Mouse (Mus musculus) heart, embryonic 12.5 days (tissue): ENCODE results near the gene Dld. TPM values are rescaled to one million over a fixed set of nuclear protein-coding genes. Genes with fewer than 3 reads are reported as not detected.
A peak's percentile ranks its signal among the peaks of the same experiment; 100 is the strongest.

Source experiments
- ATAC-seq: fragments of 200-750 bp; cut with Nextera tagmentation; 2 replicates; pipeline ENCODE4 v1.8.0; 2017; ENCODE audit warnings: moderate TSS enrichment, moderate library complexity; ENCODE audit not compliant: insufficient number of reproducible peaks, low FRiP score
- H3K27ac ChIP-seq: fragments of 300-500 bp; sonication (generic); 2 replicates; pipeline ENCODE4 v1.5.1; 2016; ENCODE audit warnings: mild to moderate bottlenecking, moderate library complexity; ENCODE audit not compliant: poor library complexity, severe bottlenecking
- H3K27me3 ChIP-seq: fragments of 300-500 bp; sonication (generic); replicated peaks from 2 replicates; pipeline ENCODE4 v1.6.1; 2016; ENCODE audit warnings: mild to moderate bottlenecking, moderate library complexity
- H3K36me3 ChIP-seq: fragments of 300-500 bp; sonication (generic); 2 replicates; pipeline ENCODE4 v1.6.1; 2016; ENCODE audit warnings: mild to moderate bottlenecking, moderate library complexity
- H3K4me1 ChIP-seq: fragments of 300-500 bp; sonication (generic); replicated peaks from 2 replicates; pipeline ENCODE4 v1.6.1; 2016; ENCODE audit warnings: mild to moderate bottlenecking
- H3K4me2 ChIP-seq: fragments of 300-500 bp; sonication (generic); 2 replicates; pipeline ENCODE4 v1.6.1; 2016; ENCODE audit warnings: mild to moderate bottlenecking, moderate library complexity
- H3K4me3 ChIP-seq: fragments of 300-500 bp; sonication (generic); 2 replicates; pipeline ENCODE4 v1.5.1; 2016; ENCODE audit warnings: mild to moderate bottlenecking
- H3K9ac ChIP-seq: fragments of 300-500 bp; sonication (generic); 2 replicates; pipeline ENCODE4 v1.6.1; 2016; ENCODE audit warnings: mild to moderate bottlenecking, moderate library complexity
- H3K9me3 ChIP-seq: fragments of 300-500 bp; sonication (generic); replicated peaks from 2 replicates; pipeline ENCODE4 v1.6.1; 2016; ENCODE audit warnings: mild to moderate bottlenecking, moderate library complexity
- WGBS: fragments of 180-500 bp; shearing (Covaris S2); methylation state at CpG from one replicate; pipeline ENCODE4 v1.1.7; 2016; 5-methylcytosine and 5-hydroxymethylcytosine counted together
- polyA plus RNA-seq: library from polyadenylated mRNA; unstranded; fragments of >200 nt; fragmentation: Nextera tagmentation; extraction: Ambion mirVana; gene quantifications from 2 replicates; pipeline ENCODE4 v1.2.1, GENCODE M21; 2016

The Dld gene
- polyA plus RNA-seq, 1 experiment from 2014 or later, result 235 TPM

DNA sequence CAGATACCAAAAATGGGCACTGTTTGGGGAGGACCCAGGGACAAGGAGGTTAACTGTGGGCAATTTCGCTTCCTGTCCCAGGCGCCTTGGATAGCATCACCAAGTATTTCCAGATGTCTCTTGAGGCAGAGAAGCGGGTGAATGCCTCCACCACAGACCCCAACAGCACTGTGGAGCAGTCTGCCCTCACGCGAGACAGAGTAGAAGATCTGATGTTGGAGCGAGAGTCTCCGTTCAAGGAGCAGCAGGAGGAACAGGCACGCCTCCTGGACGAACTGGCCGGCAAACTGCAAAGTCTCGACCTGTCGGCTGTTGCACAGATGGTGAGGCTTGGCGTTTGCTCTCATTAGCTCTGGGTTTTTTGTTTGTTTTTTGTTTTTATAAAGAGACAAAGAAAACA lies 30.4 kb downstream of the Dld start:
- H3K4me1 ChIP-seq, result peaks cover 9% of the 10 kb centered on the region; the same call in 1 of the 2 replicates
- ATAC-seq, result no peak
- H3K9ac ChIP-seq, result no peak overlapping the region
- no peaks in the 10 kb centered on the region for H3K27me3 ChIP-seq
- H3K4me3 ChIP-seq, result no peak overlapping the region
- peaks cover 97% of the 10 kb centered on the region for H3K36me3 ChIP-seq
- H3K4me2 ChIP-seq, result no peak overlapping the region
- no peak overlapping the region for H3K27ac ChIP-seq
- WGBS, result 78% methylated on average over 13 of the region's 13 CpGs
- no peaks in the 10 kb centered on the region for H3K9me3 ChIP-seq

DNA sequence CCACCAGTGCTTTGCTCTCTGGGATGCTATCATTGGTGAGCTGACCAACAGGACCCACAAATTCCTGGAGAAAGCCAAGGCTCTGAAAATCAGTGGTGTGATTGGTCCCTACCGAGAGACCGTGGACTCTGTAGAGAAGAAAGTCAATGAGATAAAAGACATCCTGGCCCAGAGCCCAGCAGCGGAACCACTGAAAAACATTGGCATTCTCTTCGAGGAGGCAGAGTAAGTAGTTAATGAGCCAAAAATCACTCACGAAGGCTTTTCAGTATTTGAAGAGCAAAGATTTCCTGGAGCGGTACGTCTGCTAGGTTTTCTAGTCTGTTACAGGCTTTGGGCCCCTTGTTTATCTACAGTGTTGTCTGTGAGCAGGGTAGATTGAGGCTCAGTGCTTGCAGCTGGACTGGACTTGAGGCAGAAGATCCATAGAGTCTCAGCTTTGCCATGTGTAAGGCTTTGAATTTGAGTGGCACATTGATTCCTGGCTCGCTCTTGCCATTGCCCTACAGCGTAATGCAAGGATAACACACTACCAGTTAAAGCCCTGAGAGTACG lies 32.8 kb downstream of the Dld start:
- peaks cover 96% of the 10 kb centered on the region for H3K36me3 ChIP-seq
- peaks cover 17% of the 10 kb centered on the region; the same call in 1 of the 2 replicates for H3K4me1 ChIP-seq
- no peaks in the 10 kb centered on the region for H3K27me3 ChIP-seq
- no peak for ATAC-seq
- no peak overlapping the region for H3K9ac ChIP-seq
- H3K27ac ChIP-seq, result peak overlapping the region; percentile 30; the same call in 1 of the 2 replicates
- WGBS, result 62% methylated on average over 10 of the region's 10 CpGs
- 0 out of 2 replicates have a peak, but pooled peaks cover 3% of the 10 kb centered on the region for H3K9me3 ChIP-seq
- no peak overlapping the region for H3K4me2 ChIP-seq
- no peak overlapping the region for H3K4me3 ChIP-seq

- peaks cover 22% of the 10 kb centered on the region; the same call in 1 of the 2 replicates for H3K4me1 ChIP-seq
- peaks cover 96% of the 10 kb centered on the region for H3K36me3 ChIP-seq
- no peak overlapping the region for H3K4me3 ChIP-seq
- H3K27me3 ChIP-seq, result no peaks in the 10 kb centered on the region
- 0 out of 2 replicates have a peak, but pooled peaks cover 3% of the 10 kb centered on the region for H3K9me3 ChIP-seq
- H3K9ac ChIP-seq, result no peak overlapping the region
- WGBS, result 85% methylated on average over 7 of the region's 7 CpGs
- ATAC-seq, result no peak
- no peak overlapping the region for H3K4me2 ChIP-seq
- H3K27ac ChIP-seq, result peak overlapping the region; percentile 30; the same call in 1 of the 2 replicates
These were observed 33.4 kb downstream of the Dld start for GRCm38 (mm10) chr12:31317670-31318408.

- Histone ChIP-seq H3K9me3 (0 out of 2 replicates have a peak, but pooled peaks cover 3% of the 10 kb centered on the region), H3K4me1 (peaks cover 25% of the 10 kb centered on the region; the same call in 1 of the 2 replicates)
These were observed 35.3 kb downstream of the Dld start for GRCm38 (mm10) chr12:31315961-31316360.

DNA sequence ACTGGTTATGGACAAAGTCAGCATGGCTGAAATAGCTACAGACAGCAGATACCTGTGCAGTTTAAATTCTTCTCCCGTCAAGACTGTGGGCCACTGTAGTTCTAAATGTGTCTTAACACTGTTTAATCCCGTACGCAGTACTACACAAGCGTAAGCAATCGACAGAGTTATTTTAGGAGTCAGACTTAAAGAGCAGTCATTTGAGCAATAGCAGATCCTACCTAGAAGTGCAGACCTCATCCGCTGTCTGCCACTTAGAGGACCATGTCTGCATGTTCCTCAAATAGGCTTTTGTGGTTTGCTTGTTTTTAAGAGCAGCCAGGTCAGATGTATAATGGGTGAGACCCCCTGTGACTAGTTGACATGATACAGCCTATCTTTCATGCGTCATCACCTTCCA lies 36.9 kb downstream of the Dld start:
- 48% methylated on average over 7 of the region's 7 CpGs for WGBS
- Histone ChIP-seq H3K27me3 (no peaks in the 10 kb centered on the region), H3K27ac (peak overlapping the region; percentile 75), H3K9ac (no peak overlapping the region), H3K4me1 (peaks cover 29% of the 10 kb centered on the region), H3K9me3 (0 out of 2 replicates have a peak, but pooled peaks cover 3% of the 10 kb centered on the region), H3K4me2 (no peak overlapping the region), H3K36me3 (peaks cover 98% of the 10 kb centered on the region), H3K4me3 (no peak overlapping the region)
- peak; percentile 41; the same call in 1 of the 2 replicates for ATAC-seq

More at GRCm38 (mm10) chr12:31315961-31316360, 35.3 kb downstream of the Dld start:
- ATAC-seq, result no peak
- Histone ChIP-seq H3K4me2 (no peak overlapping the region), H3K9ac (0 out of 2 replicates have a peak overlapping the region, but pooled peaks have one; percentile 24), H3K27ac (no peak overlapping the region), H3K4me3 (no peak overlapping the region), H3K27me3 (no peaks in the 10 kb centered on the region), H3K36me3 (peaks cover 97% of the 10 kb centered on the region)
- WGBS, result 56% methylated on average over 6 of the region's 6 CpGs

DNA sequence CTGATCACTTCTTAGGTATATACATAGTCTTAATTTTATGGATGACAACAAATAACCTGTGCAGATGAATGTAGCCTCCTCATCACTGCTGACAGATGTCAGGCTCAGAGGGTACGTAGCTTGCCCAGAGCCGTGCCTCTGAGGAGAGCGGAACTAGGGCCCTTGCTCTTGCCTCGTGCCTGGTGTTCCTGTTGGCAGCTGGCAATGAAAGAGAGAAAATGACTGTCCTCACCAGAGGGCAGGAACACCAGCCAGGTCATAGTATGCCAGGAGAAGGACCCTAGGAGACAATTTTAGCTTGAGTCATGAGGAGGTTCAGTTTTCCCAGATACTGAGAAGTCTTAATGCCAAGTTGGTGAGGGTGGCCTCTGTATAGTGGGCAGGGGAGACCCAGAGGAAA lies 38.1 kb downstream of the Dld start:
- H3K9ac ChIP-seq, result no peak overlapping the region
- ATAC-seq, result no peak
- WGBS, result 85% methylated on average over 4 of the region's 4 CpGs

DNA sequence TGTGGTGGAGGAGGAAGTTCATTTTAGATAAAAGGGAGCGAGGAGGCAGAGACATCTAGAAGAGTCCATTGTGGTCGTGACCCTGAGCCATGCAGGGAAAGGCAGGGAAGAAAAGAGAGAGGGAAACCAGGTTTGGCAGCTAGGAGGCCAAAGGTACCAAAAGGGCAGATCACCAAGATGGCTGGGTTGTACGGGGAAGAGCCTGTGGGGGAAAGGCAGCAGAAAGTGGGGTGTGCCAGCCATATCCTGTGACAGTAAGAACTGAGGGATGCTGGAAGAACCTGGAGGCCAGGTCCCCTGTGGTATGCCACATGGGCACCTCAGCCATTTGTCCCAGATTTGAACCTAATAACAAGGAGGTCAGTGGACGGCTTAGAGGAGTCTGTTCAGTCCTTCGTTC lies 39.0 kb downstream of the Dld start:
- Histone ChIP-seq H3K27ac (no peak overlapping the region), H3K9me3 (0 out of 2 replicates have a peak, but pooled peaks cover 3% of the 10 kb centered on the region), H3K4me2 (no peak overlapping the region), H3K9ac (no peak overlapping the region), H3K4me1 (peaks cover 23% of the 10 kb centered on the region), H3K36me3 (peaks cover 97% of the 10 kb centered on the region), H3K4me3 (no peak overlapping the region), H3K27me3 (no peaks in the 10 kb centered on the region)
- no peak for ATAC-seq
- 76% methylated on average over 5 of the region's 5 CpGs for WGBS

More for the DNA sequence above, 38.1 kb downstream of the Dld start:
- H3K27me3 ChIP-seq, result no peaks in the 10 kb centered on the region
- peaks cover 97% of the 10 kb centered on the region for H3K36me3 ChIP-seq
- peak overlapping the region; percentile 64 for H3K27ac ChIP-seq
- H3K4me2 ChIP-seq, result no peak overlapping the region
- no peak overlapping the region for H3K4me3 ChIP-seq
- peaks cover 27% of the 10 kb centered on the region for H3K4me1 ChIP-seq
- H3K9me3 ChIP-seq, result 0 out of 2 replicates have a peak, but pooled peaks cover 3% of the 10 kb centered on the region

GRCm38 (mm10) chr12:31311671-31312265 lies 39.5 kb downstream of the Dld start:
- H3K4me1 ChIP-seq, result peaks cover 29% of the 10 kb centered on the region
- peaks cover 97% of the 10 kb centered on the region for H3K36me3 ChIP-seq
- no peak overlapping the region for H3K4me3 ChIP-seq
- WGBS, result 79% methylated on average over 9 of the region's 9 CpGs
- H3K27ac ChIP-seq, result no peak overlapping the region
- no peak overlapping the region for H3K9ac ChIP-seq
- no peak overlapping the region for H3K4me2 ChIP-seq
- no peak for ATAC-seq
- H3K27me3 ChIP-seq, result no peaks in the 10 kb centered on the region
- H3K9me3 ChIP-seq, result 0 out of 2 replicates have a peak, but pooled peaks cover 3% of the 10 kb centered on the region

GRCm38 (mm10) chr12:31310687-31311086 lies 40.6 kb downstream of the Dld start:
- Histone ChIP-seq H3K4me3 (no peak overlapping the region), H3K9ac (no peak overlapping the region), H3K4me1 (peaks cover 35% of the 10 kb centered on the region), H3K27ac (no peak overlapping the region), H3K9me3 (0 out of 2 replicates have a peak, but pooled peaks cover 3% of the 10 kb centered on the region), H3K4me2 (no peak overlapping the region), H3K36me3 (peaks cover 97% of the 10 kb centered on the region), H3K27me3 (no peaks in the 10 kb centered on the region)
- ATAC-seq, result no peak
- 82% methylated on average over 9 of the region's 9 CpGs for WGBS

DNA sequence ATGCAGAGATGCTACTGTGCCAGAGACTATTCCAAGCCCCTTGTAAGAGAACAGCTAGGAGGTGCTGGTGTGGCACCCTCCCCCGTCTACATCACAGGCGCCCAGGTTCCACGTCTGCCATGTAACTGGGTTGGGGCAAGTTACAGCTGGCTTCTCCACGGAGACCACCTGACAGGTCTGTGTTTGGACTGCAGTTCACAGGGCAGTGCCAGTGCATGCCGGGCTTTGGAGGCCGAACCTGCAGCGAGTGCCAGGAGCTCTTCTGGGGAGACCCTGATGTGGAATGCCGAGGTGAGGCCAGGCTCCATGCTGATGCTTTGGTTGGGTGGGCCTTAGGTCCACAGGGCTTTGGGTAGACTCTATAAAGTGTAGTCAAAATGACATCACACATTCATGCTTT lies 43.5 kb downstream of the Dld start:
- 91% methylated on average over 8 of the region's 8 CpGs for WGBS

DNA sequence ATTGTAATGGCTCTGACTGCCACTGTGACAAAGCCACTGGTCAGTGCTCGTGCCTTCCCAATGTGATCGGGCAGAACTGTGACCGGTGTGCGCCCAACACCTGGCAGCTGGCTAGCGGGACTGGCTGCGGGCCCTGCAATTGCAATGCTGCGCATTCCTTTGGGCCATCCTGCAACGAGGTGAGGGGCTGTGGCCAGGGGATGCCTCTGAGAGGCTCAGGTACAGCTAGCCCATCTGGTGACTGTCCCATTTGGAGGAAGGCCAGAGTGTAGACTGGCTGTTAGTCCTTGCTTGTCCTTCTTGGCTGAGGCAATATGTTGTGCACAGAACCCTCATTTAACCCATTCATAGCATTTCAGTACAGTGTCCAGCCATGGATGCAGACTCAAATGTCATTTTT lies 44.2 kb downstream of the Dld start:
- no peak overlapping the region for H3K4me2 ChIP-seq
- H3K4me3 ChIP-seq, result no peak overlapping the region
- H3K27ac ChIP-seq, result no peak overlapping the region
- H3K9ac ChIP-seq, result no peak overlapping the region
- 90% methylated on average over 8 of the region's 8 CpGs for WGBS
- H3K27me3 ChIP-seq, result no peaks in the 10 kb centered on the region
- H3K36me3 ChIP-seq, result peaks cover 98% of the 10 kb centered on the region
- no peaks in the 10 kb centered on the region for H3K9me3 ChIP-seq
- ATAC-seq, result no peak
- H3K4me1 ChIP-seq, result peaks cover 28% of the 10 kb centered on the region

More for the DNA sequence above, 43.5 kb downstream of the Dld start:
- Histone ChIP-seq H3K9me3 (no peaks in the 10 kb centered on the region), H3K4me2 (no peak overlapping the region), H3K4me1 (peaks cover 30% of the 10 kb centered on the region), H3K27ac (no peak overlapping the region), H3K36me3 (peaks cover 98% of the 10 kb centered on the region), H3K9ac (no peak overlapping the region), H3K27me3 (no peaks in the 10 kb centered on the region), H3K4me3 (no peak overlapping the region)
- no peak for ATAC-seq
